Mouse (Mus musculus) ES-E14 (cell line): ENCODE results near the gene Acyp2.
"Not testable (repeated sequence)": the region's sequence is repeated elsewhere in the genome, so short reads cannot be mapped to it uniquely, and the experiment has no call there.

ENCODE experiments used
- MAFK ChIP-seq: IDR thresholded peaks from 2 replicates; pipeline ENCODE4 v1.6.1; 2014; ENCODE audit warnings: mild to moderate bottlenecking, low read depth, low read length, inconsistent platforms; ENCODE audit not compliant: insufficient read depth
- ZC3H11A ChIP-seq: IDR thresholded peaks from 2 replicates; pipeline ENCODE4 v1.6.1; 2012; ENCODE audit warnings: low read depth, mild to moderate bottlenecking, inconsistent platforms, low read length, borderline replicate concordance

GRCm38 (mm10) chr11:30621386-30622363 is 27.7 kb downstream of the Acyp2 start:
- TF ChIP-seq MAFK, ZC3H11A: not testable (repeated sequence)
